Mouse (Mus musculus) embryonic facial prominence, embryonic 12.5 days (tissue): Measurements from ENCODE around the gene Gm17359. TPM values are rescaled to one million over a fixed set of nuclear protein-coding genes. Genes with fewer than 3 reads are reported as not detected.
"Not testable (repeated sequence)": the region's sequence is repeated elsewhere in the genome, so short reads cannot be mapped to it uniquely, and the experiment has no call there.

Experiments
- ATAC-seq: fragments of 200-750 bp; cut with Nextera tagmentation; 2 replicates; pipeline ENCODE4 v1.8.0; 2017; ENCODE audit not compliant: insufficient number of reproducible peaks, insufficient read depth, low FRiP score, low TSS enrichment
- H3K27ac ChIP-seq: fragments of 300-500 bp; sonication (generic); 2 replicates; pipeline ENCODE4 v1.5.1; 2016; ENCODE audit warnings: mild to moderate bottlenecking
- H3K27me3 ChIP-seq: fragments of 300-500 bp; sonication (generic); 2 replicates; pipeline ENCODE4 v1.6.1; 2016; ENCODE audit warnings: mild to moderate bottlenecking, moderate library complexity
- H3K36me3 ChIP-seq: fragments of 300-500 bp; sonication (generic); 2 replicates; pipeline ENCODE4 v1.6.1; 2016; ENCODE audit warnings: mild to moderate bottlenecking
- H3K4me1 ChIP-seq: fragments of 300-500 bp; sonication (generic); 2 replicates; pipeline ENCODE4 v1.6.1; 2016
- H3K4me2 ChIP-seq: fragments of 300-500 bp; sonication (generic); replicated peaks from 2 replicates; pipeline ENCODE4 v1.6.1; 2016; ENCODE audit warnings: mild to moderate bottlenecking, moderate library complexity
- H3K4me3 ChIP-seq: fragments of 300-500 bp; sonication (generic); 2 replicates; pipeline ENCODE4 v1.5.1; 2016; ENCODE audit warnings: mild to moderate bottlenecking
- H3K9ac ChIP-seq: fragments of 300-500 bp; sonication (generic); 2 replicates; pipeline ENCODE4 v1.6.1; 2016; ENCODE audit warnings: mild to moderate bottlenecking, moderate library complexity
- H3K9me3 ChIP-seq: fragments of 300-500 bp; sonication (generic); 2 replicates; pipeline ENCODE4 v1.6.1; 2016; ENCODE audit warnings: mild to moderate bottlenecking, moderate library complexity
- WGBS: fragments of 180-500 bp; shearing (Covaris S2); methylation state at CpG from one replicate; pipeline ENCODE4 v1.1.7; 2016; 5-methylcytosine and 5-hydroxymethylcytosine counted together
- polyA plus RNA-seq: library from polyadenylated mRNA; unstranded; fragments of >200 nt; fragmentation: Nextera tagmentation; extraction: Ambion mirVana; gene quantifications from 2 replicates; pipeline ENCODE4 v1.2.1, GENCODE M21; 2016

Gene Gm17359
- polyA plus RNA-seq, 1 experiment from 2014 or later = not detected

DNA sequence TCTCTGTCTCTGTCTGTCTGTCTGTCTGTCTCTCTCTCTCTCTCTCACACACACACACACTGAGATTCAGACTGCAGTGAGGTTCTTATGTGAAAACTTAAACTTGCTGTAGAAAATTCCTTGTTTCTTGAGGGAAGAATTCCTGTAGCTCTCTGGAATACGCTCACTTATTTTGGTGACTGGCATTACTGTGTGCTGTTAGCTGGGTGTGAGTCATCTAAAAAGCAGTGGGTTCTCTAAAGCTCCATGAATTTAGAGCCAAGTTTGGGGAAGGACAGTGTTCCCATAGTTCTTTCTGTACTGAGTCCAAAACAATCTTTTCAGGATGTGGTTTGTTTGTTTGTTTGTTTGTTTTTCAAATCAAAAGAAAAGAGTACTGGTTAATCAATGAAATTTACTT, 89.0 kb downstream of the Gm17359 start:
- no peak overlapping the region for H3K4me3 ChIP-seq
- H3K4me1 ChIP-seq = no peaks in the 10 kb centered on the region
- H3K4me2 ChIP-seq = no peak overlapping the region
- ATAC-seq = no peak
- no peaks in the 10 kb centered on the region for H3K36me3 ChIP-seq
- H3K27ac ChIP-seq = no peak overlapping the region
- no peaks in the 10 kb centered on the region for H3K27me3 ChIP-seq
- WGBS = 85% methylated on average over 1 of the region's 1 CpGs
- H3K9me3 ChIP-seq = no peaks in the 10 kb centered on the region
- H3K9ac ChIP-seq = no peak overlapping the region

DNA sequence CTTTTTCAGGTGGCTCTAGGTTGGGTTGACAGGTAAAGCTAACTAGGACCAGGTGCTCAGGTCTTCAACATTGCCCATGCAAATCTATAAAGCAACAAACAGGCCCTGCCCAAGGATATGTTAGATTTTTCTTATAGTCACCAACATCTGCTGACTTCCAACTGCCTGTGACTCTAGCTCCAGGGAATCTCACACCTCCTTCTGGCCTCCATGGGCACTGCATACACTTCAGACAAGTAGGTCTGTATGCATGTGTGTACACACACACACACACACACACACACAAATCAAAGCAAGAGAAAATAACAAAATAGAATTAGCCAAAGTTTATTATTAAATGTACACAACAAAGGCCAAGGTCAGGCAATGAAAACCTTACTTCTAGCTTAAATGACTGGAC, 97.1 kb downstream of the Gm17359 start:
- no peak overlapping the region for H3K9ac ChIP-seq
- no peaks in the 10 kb centered on the region for H3K27me3 ChIP-seq
- no peaks in the 10 kb centered on the region for H3K4me1 ChIP-seq
- H3K27ac ChIP-seq = no peak overlapping the region
- no peaks in the 10 kb centered on the region for H3K9me3 ChIP-seq
- H3K36me3 ChIP-seq = no peaks in the 10 kb centered on the region
- ATAC-seq = no peak
- H3K4me2 ChIP-seq = no peak overlapping the region
- H3K4me3 ChIP-seq = no peak overlapping the region

DNA sequence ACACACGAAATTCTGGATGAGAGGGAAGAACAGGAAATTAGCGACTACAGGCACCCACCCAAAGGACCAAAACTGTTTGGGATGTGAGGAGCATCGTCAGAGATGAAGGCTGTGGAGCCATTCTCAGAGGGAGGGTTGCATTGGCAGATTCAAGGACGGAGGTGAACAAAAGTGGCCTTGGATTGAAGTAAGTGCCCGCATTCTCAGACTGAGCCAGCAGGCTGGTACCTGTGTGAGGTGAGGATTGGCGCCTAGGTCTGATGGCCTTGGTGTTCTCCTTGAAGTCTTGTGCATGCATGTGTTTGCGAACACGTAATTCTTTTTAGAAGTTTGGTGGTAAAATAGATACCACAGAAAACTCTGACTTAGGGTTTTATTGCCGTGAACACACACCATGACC, 98.0 kb downstream of the Gm17359 start:
- no peak overlapping the region for H3K4me3 ChIP-seq
- no peaks in the 10 kb centered on the region for H3K4me1 ChIP-seq
- H3K27ac ChIP-seq = no peak overlapping the region
- no peaks in the 10 kb centered on the region for H3K9me3 ChIP-seq
- no peak for ATAC-seq
- no peak overlapping the region for H3K4me2 ChIP-seq
- 74% methylated on average over 9 of the region's 9 CpGs for WGBS
- H3K36me3 ChIP-seq = no peaks in the 10 kb centered on the region
- no peak overlapping the region for H3K9ac ChIP-seq
- H3K27me3 ChIP-seq = no peaks in the 10 kb centered on the region

DNA sequence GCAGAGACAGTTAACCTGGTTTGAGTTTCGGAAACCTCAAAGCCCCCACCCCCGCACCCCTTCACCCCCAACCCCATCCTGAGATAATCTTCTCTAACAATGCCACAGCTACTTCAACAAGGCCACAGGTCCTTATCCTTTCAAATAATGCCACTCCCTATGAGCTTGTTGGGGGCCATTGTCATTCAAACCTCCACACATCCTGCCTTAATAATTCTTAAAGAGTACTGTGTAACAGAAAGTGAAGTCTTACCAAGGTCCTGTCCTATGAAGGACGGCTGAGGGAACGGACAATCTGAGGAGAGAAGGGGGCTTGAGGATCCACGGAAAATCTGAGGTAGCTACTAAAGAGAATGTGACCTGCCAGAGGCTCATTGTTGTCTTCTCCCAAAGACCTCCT, 98.5 kb downstream of the Gm17359 start:
- no peak overlapping the region for H3K27ac ChIP-seq
- no peaks in the 10 kb centered on the region for H3K36me3 ChIP-seq
- no peak overlapping the region for H3K4me2 ChIP-seq
- WGBS = 43% methylated on average over 5 of the region's 5 CpGs
- no peaks in the 10 kb centered on the region for H3K4me1 ChIP-seq
- no peak overlapping the region for H3K4me3 ChIP-seq
- H3K9me3 ChIP-seq = no peaks in the 10 kb centered on the region
- ATAC-seq = no peak
- H3K27me3 ChIP-seq = no peaks in the 10 kb centered on the region
- no peak overlapping the region for H3K9ac ChIP-seq

DNA sequence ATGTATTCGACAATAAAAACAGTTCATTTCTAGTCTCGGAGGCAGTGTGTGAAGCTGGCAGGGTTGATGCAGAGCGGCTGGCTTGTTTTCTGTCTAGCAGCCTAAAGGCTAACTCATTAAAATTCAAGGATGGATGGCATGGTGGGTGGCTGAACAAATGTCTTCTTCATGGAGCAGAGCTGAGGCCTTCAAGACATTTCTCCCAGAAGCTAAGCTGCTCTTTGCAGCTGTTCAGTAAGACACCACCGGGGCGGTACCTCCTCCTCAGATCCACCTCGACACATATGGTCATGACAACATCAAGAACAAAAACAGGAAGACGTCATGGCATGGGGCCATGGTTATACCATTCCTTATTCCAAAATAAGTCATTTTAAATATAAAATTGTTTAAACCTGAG, 99.7 kb downstream of the Gm17359 start:
- no peak overlapping the region for H3K4me3 ChIP-seq
- no peak for ATAC-seq
- H3K4me2 ChIP-seq = no peak overlapping the region
- H3K4me1 ChIP-seq = no peaks in the 10 kb centered on the region
- H3K27me3 ChIP-seq = no peaks in the 10 kb centered on the region
- no peaks in the 10 kb centered on the region for H3K36me3 ChIP-seq
- H3K27ac ChIP-seq = no peak overlapping the region
- no peaks in the 10 kb centered on the region for H3K9me3 ChIP-seq
- H3K9ac ChIP-seq = no peak overlapping the region
- WGBS = 86% methylated on average over 7 of the region's 7 CpGs

DNA sequence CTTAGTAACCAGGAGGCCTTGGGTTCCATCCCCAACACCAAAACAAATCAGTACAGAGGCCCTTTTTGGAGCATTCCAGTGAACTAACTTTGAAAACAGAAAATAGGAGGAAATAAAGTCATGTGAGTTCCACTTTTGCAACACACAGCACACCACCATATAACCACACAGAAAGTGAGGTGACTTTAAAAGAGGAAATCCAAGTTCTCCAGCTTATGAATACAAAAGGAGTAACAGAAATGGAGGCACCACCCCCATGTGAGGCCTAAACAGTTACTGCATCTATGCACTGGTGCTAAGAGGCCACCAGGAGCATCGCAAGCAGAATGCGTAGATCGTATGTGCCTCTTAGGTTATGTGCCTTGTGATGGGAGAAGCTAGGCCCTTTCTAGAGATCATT, 101.8 kb downstream of the Gm17359 start:
- Histone ChIP-seq H3K9ac (no peak overlapping the region), H3K36me3 (no peaks in the 10 kb centered on the region), H3K4me2 (no peak overlapping the region), H3K4me3 (no peak overlapping the region), H3K27me3 (no peaks in the 10 kb centered on the region), H3K9me3 (no peaks in the 10 kb centered on the region), H3K4me1 (no peaks in the 10 kb centered on the region), H3K27ac (no peak overlapping the region)
- no peak for ATAC-seq
- WGBS = 95% methylated on average over 3 of the region's 3 CpGs

DNA sequence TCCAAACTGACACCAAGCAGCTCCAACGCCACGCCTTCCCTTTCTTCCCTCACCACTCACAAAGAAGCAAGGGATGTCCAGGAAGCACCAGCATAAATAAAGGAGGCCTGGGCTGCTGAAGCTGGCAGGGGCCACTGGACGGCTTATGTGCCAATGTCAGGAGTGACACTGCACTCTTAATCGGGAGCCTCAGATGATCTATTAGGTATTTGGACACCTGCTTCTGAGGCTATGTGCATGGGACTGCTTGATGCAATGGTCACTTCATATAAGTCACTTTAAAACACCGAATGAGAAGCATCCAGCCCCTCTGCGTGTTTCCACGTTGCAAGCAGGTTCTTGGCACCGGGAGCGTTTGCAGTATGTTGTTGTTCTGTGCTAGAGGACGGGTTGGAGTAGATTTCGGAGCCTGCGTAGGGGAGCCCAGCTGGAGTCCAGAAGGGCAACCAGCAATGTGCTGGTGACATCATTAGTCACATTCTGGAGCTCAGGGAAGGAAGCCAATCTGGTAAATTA, 104.6 kb downstream of the Gm17359 start:
- no peaks in the 10 kb centered on the region for H3K4me1 ChIP-seq
- ATAC-seq = no peak
- WGBS = 77% methylated on average over 12 of the region's 12 CpGs
- H3K4me3 ChIP-seq = no peak overlapping the region
- H3K27me3 ChIP-seq = no peaks in the 10 kb centered on the region
- no peak overlapping the region for H3K9ac ChIP-seq
- no peaks in the 10 kb centered on the region for H3K9me3 ChIP-seq
- no peak overlapping the region for H3K27ac ChIP-seq
- H3K36me3 ChIP-seq = no peaks in the 10 kb centered on the region
- no peak overlapping the region for H3K4me2 ChIP-seq

DNA sequence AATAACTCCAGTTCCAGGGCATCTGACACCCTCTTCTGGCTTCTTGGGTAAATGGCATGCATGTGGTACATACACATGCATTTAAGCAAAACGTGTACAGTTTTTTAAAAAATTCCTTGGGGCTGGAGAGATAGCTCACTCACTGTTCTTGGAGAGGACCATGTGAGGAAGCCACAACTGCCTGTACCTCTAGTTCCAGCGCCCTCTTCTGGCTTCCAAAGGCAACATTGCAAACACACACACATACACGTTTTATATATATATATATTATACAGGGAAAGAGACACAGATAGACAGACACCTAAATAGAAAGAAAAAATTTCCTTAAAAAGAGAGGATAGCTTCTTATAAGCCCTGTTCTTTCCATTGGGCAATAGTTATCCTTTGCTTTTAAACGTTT, 107.4 kb downstream of the Gm17359 start:
- 66% methylated on average over 4 of the region's 4 CpGs for WGBS
- H3K9me3 ChIP-seq = no peaks in the 10 kb centered on the region
- ATAC-seq = no peak

DNA sequence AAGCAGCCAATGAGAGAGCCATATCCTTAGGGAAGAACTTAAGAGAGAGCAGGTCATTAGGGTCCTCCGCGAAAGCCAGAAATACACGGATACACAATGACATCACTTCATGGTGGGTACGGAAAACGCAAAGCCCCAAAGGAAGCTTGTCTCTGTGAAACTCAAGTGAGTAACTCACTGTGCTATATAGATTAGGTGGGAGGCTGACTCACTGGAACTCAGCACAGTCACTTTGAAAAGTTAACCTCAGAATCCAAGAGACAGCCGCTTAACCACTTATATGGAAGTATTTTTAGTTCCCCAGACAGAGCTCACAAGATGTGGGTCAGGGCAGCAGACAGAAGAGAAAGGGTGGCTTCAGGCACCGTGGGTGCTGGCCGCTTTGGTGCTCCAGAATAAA, 108.6 kb downstream of the Gm17359 start:
- Histone ChIP-seq H3K27ac (no peak overlapping the region), H3K4me1 (peaks cover 8% of the 10 kb centered on the region; the same call in 1 of the 2 replicates), H3K4me2 (no peak overlapping the region), H3K36me3 (no peaks in the 10 kb centered on the region), H3K27me3 (no peaks in the 10 kb centered on the region), H3K4me3 (no peak overlapping the region), H3K9ac (no peak overlapping the region), H3K9me3 (no peaks in the 10 kb centered on the region)
- ATAC-seq = no peak
- 77% methylated on average over 8 of the region's 8 CpGs for WGBS

More for the DNA sequence above, 107.4 kb downstream of the Gm17359 start:
- no peak overlapping the region for H3K9ac ChIP-seq
- no peak overlapping the region for H3K4me3 ChIP-seq
- no peak overlapping the region for H3K4me2 ChIP-seq
- H3K27ac ChIP-seq = no peak overlapping the region
- H3K36me3 ChIP-seq = no peaks in the 10 kb centered on the region
- peaks cover 3% of the 10 kb centered on the region; the same call in 1 of the 2 replicates for H3K4me1 ChIP-seq
- no peaks in the 10 kb centered on the region for H3K27me3 ChIP-seq

DNA sequence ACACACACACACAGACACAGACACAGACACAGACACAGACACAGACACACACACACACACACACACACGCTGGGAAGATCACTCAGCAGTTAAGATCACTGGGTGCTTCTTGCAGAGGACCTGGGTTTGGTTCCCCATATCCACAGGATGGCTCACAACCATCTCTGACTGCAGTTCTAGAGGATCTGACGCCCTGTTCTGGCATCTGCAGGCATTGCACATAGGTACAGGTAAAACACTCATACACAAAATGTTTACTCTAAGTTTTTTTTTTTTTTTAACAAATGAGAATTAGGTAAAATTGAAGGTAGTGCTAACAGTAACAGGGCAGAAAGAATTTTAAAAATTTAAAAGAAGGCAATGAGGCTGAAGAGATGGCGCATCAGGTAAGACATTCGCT, 109.7 kb downstream of the Gm17359 start:
- Histone ChIP-seq H3K4me2 (no peak overlapping the region), H3K4me1 (peaks cover 8% of the 10 kb centered on the region; the same call in 1 of the 2 replicates), H3K27me3 (no peaks in the 10 kb centered on the region), H3K9me3 (no peaks in the 10 kb centered on the region), H3K4me3 (no peak overlapping the region), H3K9ac (no peak overlapping the region), H3K36me3 (no peaks in the 10 kb centered on the region), H3K27ac (no peak overlapping the region)
- 93% methylated on average over 4 of the region's 4 CpGs for WGBS
- ATAC-seq = no peak

DNA sequence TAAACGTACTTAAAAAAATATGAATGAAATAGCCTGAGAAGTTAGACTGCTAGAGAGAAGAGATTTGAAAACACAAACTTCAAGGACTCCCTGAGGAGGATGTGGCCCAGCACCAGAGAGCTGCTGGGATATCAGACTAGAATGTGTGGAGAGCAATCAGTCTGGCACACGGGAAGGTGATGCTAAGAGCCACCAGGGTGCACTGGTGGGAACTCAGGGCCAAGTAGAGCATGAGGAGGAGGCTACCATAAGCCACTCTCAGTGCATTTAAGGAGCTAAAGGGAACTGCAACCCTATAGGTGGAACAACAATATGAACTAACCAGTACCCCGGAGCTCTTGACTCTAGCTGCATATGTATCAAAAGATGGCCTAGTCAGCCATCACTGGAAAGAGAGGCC, 110.2 kb downstream of the Gm17359 start:
- not testable (repeated sequence) for H3K4me3 ChIP-seq, ATAC-seq, H3K27ac ChIP-seq, H3K36me3 ChIP-seq, H3K9me3 ChIP-seq, H3K4me1 ChIP-seq, H3K4me2 ChIP-seq, H3K9ac ChIP-seq, H3K27me3 ChIP-seq
- WGBS = 83% methylated on average over 3 of the region's 3 CpGs

DNA sequence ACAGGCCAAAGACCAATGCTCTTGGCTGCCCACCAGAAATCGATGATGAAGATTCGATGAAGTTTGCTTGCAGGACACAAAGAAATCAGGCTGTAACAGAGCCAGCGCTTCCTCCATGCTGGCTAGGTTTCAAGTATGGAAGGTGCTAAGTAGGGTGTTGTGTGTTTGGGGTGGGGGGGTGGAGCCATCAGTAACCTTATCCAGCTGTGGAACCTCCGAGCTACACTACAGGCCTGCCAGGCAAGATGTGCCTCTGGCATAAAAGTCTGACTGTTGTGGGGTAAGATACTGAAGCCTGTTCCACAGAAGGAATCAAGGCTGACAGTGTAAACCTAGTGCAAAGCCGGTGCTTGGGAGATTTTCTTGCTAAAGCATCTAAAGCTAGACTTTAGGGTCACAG, 112.0 kb downstream of the Gm17359 start:
- H3K4me2 ChIP-seq = no peak overlapping the region
- no peaks in the 10 kb centered on the region for H3K27me3 ChIP-seq
- no peak overlapping the region for H3K9ac ChIP-seq
- no peaks in the 10 kb centered on the region for H3K9me3 ChIP-seq
- no peak overlapping the region for H3K27ac ChIP-seq
- 77% methylated on average over 5 of the region's 5 CpGs for WGBS
- peaks cover 8% of the 10 kb centered on the region; the same call in 1 of the 2 replicates for H3K4me1 ChIP-seq
- H3K36me3 ChIP-seq = no peaks in the 10 kb centered on the region
- no peak for ATAC-seq
- H3K4me3 ChIP-seq = no peak overlapping the region

DNA sequence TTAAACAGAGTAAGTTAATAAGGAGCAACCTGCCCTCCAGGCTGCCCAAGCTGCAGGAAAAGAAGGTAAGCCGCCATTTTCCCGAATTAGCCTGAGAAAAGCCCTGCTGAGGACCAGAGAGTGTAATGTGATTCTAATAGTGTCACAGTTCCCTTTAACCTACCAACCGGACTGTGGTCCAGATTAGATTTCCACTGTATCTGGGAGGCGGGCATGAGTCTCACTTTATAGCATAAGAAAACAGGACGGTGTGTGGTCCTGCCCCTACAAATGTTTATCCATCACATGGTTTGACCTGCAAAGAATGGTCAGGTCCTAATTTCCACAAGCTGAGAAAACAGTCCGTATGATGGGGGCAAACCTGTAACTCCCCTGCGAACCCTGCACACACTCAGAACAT, 112.9 kb downstream of the Gm17359 start:
- H3K4me1 ChIP-seq = peaks cover 8% of the 10 kb centered on the region; the same call in 1 of the 2 replicates
- H3K4me3 ChIP-seq = no peak overlapping the region
- 53% methylated on average over 7 of the region's 7 CpGs for WGBS
- no peak for ATAC-seq
- H3K27ac ChIP-seq = no peak overlapping the region
- H3K36me3 ChIP-seq = no peaks in the 10 kb centered on the region
- H3K9me3 ChIP-seq = no peaks in the 10 kb centered on the region
- H3K9ac ChIP-seq = no peak overlapping the region
- H3K27me3 ChIP-seq = no peaks in the 10 kb centered on the region
- no peak overlapping the region for H3K4me2 ChIP-seq
